Mouse (Mus musculus) liver, embryonic 11.5 days (tissue): ENCODE data around the gene Zbtb22. TPM values are rescaled to one million over a fixed set of nuclear protein-coding genes. Genes with fewer than 3 reads are reported as not detected.
"Not testable (repeated sequence)": the region's sequence is repeated elsewhere in the genome, so short reads cannot be mapped to it uniquely, and the experiment has no call there.

Experiments
- ATAC-seq: fragments of 200-750 bp; cut with Nextera tagmentation; replicated peaks from 2 replicates; pipeline ENCODE4 v1.8.0; 2017; ENCODE audit warnings: moderate number of reproducible peaks, mild to moderate bottlenecking, moderate TSS enrichment, moderate library complexity; ENCODE audit not compliant: low FRiP score
- DNase-seq: peaks from one replicate; pipeline ENCODE4 v3.0.0-alpha.2; 2017; ENCODE audit warnings: low spot score
- H3K27ac ChIP-seq: fragments of 300-500 bp; sonication (generic); 2 replicates; pipeline ENCODE4 v1.5.1; 2014; ENCODE audit warnings: mild to moderate bottlenecking, low read depth, low read length, control low read depth
- H3K27me3 ChIP-seq: fragments of 300-500 bp; sonication (generic); replicated peaks from 2 replicates; pipeline ENCODE4 v1.6.1; 2014; ENCODE audit warnings: low read length, mixed read lengths; ENCODE audit not compliant: control insufficient read depth, insufficient read depth
- H3K36me3 ChIP-seq: fragments of 300-500 bp; sonication (generic); 2 replicates; pipeline ENCODE4 v1.6.1; 2014; ENCODE audit warnings: mild to moderate bottlenecking, low read length, moderate library complexity, mixed read lengths; ENCODE audit not compliant: control insufficient read depth, insufficient read depth
- H3K4me1 ChIP-seq: fragments of 300-500 bp; sonication (generic); replicated peaks from 2 replicates; pipeline ENCODE4 v1.6.1; 2014; ENCODE audit warnings: low read length, mixed read lengths; ENCODE audit not compliant: control insufficient read depth, insufficient read depth
- H3K4me2 ChIP-seq: fragments of 300-500 bp; sonication (generic); 2 replicates; pipeline ENCODE4 v1.6.1; 2014; ENCODE audit warnings: mild to moderate bottlenecking, control low read depth, moderate library complexity
- H3K4me3 ChIP-seq: fragments of 300-500 bp; sonication (generic); 2 replicates; pipeline ENCODE4 v1.5.1; 2014; ENCODE audit warnings: low read depth, low read length, control low read depth
- H3K9ac ChIP-seq: fragments of 300-500 bp; sonication (generic); 2 replicates; pipeline ENCODE4 v1.6.1; 2014; ENCODE audit warnings: low read depth, low read length, control low read depth
- H3K9me3 ChIP-seq: fragments of 300-500 bp; sonication (generic); 2 replicates; pipeline ENCODE4 v1.6.1; 2016; ENCODE audit warnings: low read length, inconsistent platforms, mixed read lengths; ENCODE audit not compliant: control insufficient read depth
- WGBS: fragments of 180-500 bp; shearing (Covaris S2); extraction: QIAGEN DNeasy Blood & Tissue Kit; methylation state at CpG from one replicate; pipeline ENCODE4 v1.1.7; 2014; 5-methylcytosine and 5-hydroxymethylcytosine counted together
- polyA plus RNA-seq: library from polyadenylated mRNA; unstranded; fragments of >200 nt; fragmentation: Nextera tagmentation; extraction: Ambion mirVana; gene quantifications from 2 replicates; pipeline ENCODE4 v1.2.1, GENCODE M21; 2014

Gene Zbtb22
- polyA plus RNA-seq = 12.4 and 13.0 TPM in 2 replicates

GRCm38 (mm10) chr17:33915671-33916250 lies at the start of gene Zbtb22, which contains the start of gene Tapbp:
Zbtb22 (plus strand) TSS chr17:33915904.
Tapbp (plus strand) TSS chr17:33915899.
- under 1% methylated on average over 34 of the region's 34 CpGs for WGBS
- peak within 1 kb of the TSS; percentile 78 for H3K27ac ChIP-seq
- H3K4me1 ChIP-seq = peaks cover 28% of the 10 kb centered on the region
- DNase-seq (peak; percentile 92), ATAC-seq (peak; percentile 85)
- peak within 1 kb of the TSS; percentile 60 for H3K9ac ChIP-seq
- peak within 1 kb of the TSS; percentile 76 for H3K4me2 ChIP-seq
- no peaks in the 10 kb centered on the region for H3K27me3 ChIP-seq
- 0 out of 2 replicates have a peak, but pooled peaks cover 2% of the 10 kb centered on the region for H3K9me3 ChIP-seq
- H3K36me3 ChIP-seq = peaks cover 50% of the 10 kb centered on the region
- H3K4me3 ChIP-seq = peak within 1 kb of the TSS; percentile 66

- not testable (repeated sequence) for H3K27me3 ChIP-seq, H3K9me3 ChIP-seq, H3K27ac ChIP-seq, H3K9ac ChIP-seq, H3K4me2 ChIP-seq, DNase-seq, H3K36me3 ChIP-seq, H3K4me3 ChIP-seq, H3K4me1 ChIP-seq, ATAC-seq
- WGBS = 81% methylated on average over 3 of the region's 12 CpGs
Measured at GRCm38 (mm10) chr17:33873537-33873936, 42.2 kb upstream of the Zbtb22 start, which contains the start of gene Gm7029. Gm7029 (plus strand) TSS chr17:33873837.

GRCm38 (mm10) chr17:33874411-33874810 lies 41.3 kb upstream of the Zbtb22 start:
- Histone ChIP-seq H3K27ac (no peak overlapping the region), H3K4me3 (no peak overlapping the region), H3K36me3 (peaks cover 8% of the 10 kb centered on the region), H3K9me3 (no peaks in the 10 kb centered on the region), H3K27me3 (no peaks in the 10 kb centered on the region), H3K4me2 (no peak overlapping the region), H3K4me1 (no peaks in the 10 kb centered on the region), H3K9ac (no peak overlapping the region)
- WGBS = 88% methylated on average over 11 of the region's 11 CpGs
- peak; percentile 22 for DNase-seq
- ATAC-seq = no peak

GRCm38 (mm10) chr17:33875797-33876196 lies 39.9 kb upstream of the Zbtb22 start:
- not testable (repeated sequence) for ATAC-seq, H3K4me1 ChIP-seq, H3K9me3 ChIP-seq, H3K4me3 ChIP-seq, H3K27me3 ChIP-seq, H3K27ac ChIP-seq, H3K4me2 ChIP-seq, H3K9ac ChIP-seq
- WGBS = 77% methylated on average over 5 of the region's 5 CpGs
- H3K36me3 ChIP-seq = peaks cover 15% of the 10 kb centered on the region
- DNase-seq = peak; percentile 32

- not testable (repeated sequence) for ATAC-seq, H3K9me3 ChIP-seq, H3K27me3 ChIP-seq, DNase-seq, H3K4me2 ChIP-seq, H3K9ac ChIP-seq, H3K4me3 ChIP-seq, H3K27ac ChIP-seq
- 87% methylated on average over 10 of the region's 11 CpGs for WGBS
- H3K4me1 ChIP-seq = peaks cover 15% of the 10 kb centered on the region
- H3K36me3 ChIP-seq = peaks cover 28% of the 10 kb centered on the region
Measured at GRCm38 (mm10) chr17:33884320-33884719, 31.4 kb upstream of the Zbtb22 start.

GRCm38 (mm10) chr17:33887802-33888201 lies 27.9 kb upstream of the Zbtb22 start:
- H3K27ac ChIP-seq, ATAC-seq, H3K9me3 ChIP-seq, H3K36me3 ChIP-seq, H3K27me3 ChIP-seq, H3K9ac ChIP-seq, DNase-seq, H3K4me3 ChIP-seq: not testable (repeated sequence)
- Histone ChIP-seq H3K4me1 (peaks cover 15% of the 10 kb centered on the region), H3K4me2 (peak overlapping the region; percentile 80)
- 44% methylated on average over 2 of the region's 2 CpGs for WGBS

- H3K27me3 ChIP-seq, ATAC-seq, H3K9me3 ChIP-seq, H3K9ac ChIP-seq, H3K36me3 ChIP-seq, DNase-seq, H3K27ac ChIP-seq: not testable (repeated sequence)
- Histone ChIP-seq H3K4me2 (peak overlapping the region; percentile 80), H3K4me3 (peak overlapping the region; percentile 77; the same call in 1 of the 2 replicates), H3K4me1 (peaks cover 15% of the 10 kb centered on the region)
Measured at GRCm38 (mm10) chr17:33888230-33888629, 27.5 kb upstream of the Zbtb22 start.

GRCm38 (mm10) chr17:33889941-33890532 lies 25.7 kb upstream of the Zbtb22 start:
- H3K27me3 ChIP-seq, DNase-seq, H3K36me3 ChIP-seq, H3K9me3 ChIP-seq: not testable (repeated sequence)
- Histone ChIP-seq H3K9ac (peak overlapping the region; percentile 84), H3K27ac (peak overlapping the region; percentile 51), H3K4me1 (peaks cover 15% of the 10 kb centered on the region), H3K4me3 (peak overlapping the region; percentile 77), H3K4me2 (peak overlapping the region; percentile 80)
- under 1% methylated on average over 43 of the region's 44 CpGs for WGBS
- peak; percentile 35 for ATAC-seq
